Mouse (Mus musculus) urinary bladder, postnatal 14 days (tissue): ENCODE measurements at regions not wholly inside any gene's neighbourhood (a gene's known extent, or its start where the extent isn't known, plus 50 kb on each side); places are given as distances from the start of the nearest gene placed in this dataset.

Experiments
- DNase-seq: peaks from one replicate; pipeline ENCODE4 v3.0.0; 2021; ENCODE audit warnings: low spot score

DNA sequence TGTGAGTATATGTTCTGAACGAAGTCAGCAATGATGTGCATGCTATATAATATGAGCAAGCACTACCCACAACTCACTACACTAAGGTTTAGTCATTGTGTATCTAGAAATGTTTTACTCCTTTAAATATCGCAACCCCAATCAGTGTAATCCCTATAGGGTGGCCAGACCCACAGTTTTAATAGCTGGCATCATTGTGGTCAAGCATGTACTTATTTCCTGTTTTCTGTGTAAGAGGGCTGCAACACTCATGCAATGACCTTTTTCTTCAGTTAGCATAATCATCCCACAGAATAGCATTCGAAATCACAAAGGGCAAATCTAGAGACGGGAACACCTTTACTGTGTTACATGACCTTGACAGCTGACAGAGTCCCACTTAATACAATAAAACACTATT is 333.3 kb downstream of the Insc start:
- no peak for DNase-seq

DNA sequence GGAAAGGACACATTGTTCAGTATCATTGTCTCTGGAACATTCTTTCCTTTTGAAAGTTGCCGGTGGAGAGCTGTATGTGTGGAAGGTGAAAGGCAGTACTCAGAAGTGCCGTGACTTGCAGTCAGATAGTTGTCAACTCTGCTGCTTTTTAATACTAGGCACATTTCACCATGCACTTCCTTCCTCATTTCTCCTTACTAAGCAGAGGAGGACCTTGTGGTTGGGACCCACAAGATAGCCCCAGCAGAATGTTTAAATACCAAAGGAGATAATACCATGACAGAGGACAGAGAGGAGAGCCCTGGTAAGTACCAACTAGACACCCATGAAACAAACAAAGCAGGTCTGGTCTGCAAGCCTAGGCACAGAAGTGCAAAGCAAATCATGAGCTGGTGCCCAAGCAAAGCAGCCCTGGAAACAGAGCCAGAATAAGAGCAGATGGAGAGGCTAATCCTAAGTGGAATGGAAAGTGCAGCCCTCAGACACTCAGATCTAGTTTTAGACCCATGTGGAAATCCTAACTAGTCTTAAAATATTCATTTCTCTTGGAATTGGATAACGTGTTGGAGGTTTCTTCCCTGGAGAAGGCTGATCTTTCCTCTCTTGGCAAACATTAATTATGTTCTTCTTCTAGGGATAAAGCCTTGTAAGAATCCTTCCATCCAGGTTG is 341.4 kb downstream of the Insc start:
- DNase-seq = no peak

DNA sequence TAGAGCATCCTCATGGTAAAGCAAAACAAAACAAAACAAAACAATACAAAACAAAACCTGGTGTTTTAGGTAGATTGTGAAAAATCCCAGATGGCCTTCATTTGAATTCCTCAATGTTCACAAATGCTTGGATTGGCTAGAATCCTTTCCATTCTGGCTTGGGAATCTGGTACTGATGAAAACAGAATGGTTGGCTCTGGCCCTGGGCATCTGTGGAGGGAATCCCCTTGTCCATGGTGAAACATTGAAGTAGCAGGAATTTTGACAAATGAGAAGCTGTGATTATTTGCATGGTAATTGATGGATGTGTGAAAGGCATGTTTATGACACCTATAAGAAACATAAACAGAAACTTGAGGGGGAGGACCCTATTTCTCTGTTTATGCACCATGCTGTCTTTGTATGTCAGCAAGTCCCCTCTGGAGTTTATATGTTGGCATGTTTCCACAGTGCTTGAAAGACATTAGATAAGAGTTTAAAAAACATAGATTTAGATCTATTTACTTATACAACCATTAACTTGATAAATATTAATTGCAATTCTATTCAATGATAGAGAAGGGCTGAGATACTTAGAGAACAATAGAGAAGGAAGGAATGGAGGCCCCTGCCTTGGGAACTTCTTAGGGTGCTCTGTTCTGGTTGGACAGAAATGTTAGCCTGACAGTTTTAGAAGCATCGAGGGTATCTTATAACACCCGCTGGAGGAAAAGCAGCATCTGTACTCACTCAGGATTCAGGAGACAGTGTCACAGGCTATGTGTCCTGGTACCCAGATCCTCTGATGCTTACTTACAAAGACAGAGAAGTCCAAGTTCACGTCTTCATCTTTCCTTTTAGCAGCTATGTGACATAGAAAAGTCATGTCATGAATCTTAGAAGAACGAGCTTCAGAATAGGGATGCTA is 343.3 kb downstream of the Insc start:
- DNase-seq = no peak

DNA sequence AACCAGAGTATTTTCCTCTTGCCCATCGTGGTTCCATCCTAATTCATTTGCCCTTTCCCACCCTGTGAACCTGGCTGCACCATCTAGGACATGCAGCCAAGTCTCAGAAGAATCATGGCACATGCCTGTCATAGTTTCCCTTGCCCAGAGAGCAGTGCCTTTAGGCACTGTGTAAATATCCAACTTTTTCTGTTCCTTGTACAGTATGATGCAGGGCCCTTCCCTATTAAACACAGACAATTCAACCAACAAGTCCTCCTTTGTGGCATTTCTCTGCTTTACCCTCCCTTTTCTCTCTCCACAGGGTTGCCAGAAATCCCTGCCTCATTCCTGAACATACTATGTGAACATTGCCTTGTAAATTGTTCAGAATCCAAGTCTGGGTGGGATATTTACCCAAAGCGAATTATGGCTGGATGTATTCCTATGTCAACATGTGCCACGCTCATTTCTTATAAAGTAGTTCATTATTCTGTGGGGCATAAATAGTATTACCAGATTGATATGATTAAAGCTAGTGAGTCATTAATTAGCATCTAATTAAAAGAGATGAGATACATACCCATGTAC is 349.1 kb downstream of the Insc start:
- no peak for DNase-seq

DNA sequence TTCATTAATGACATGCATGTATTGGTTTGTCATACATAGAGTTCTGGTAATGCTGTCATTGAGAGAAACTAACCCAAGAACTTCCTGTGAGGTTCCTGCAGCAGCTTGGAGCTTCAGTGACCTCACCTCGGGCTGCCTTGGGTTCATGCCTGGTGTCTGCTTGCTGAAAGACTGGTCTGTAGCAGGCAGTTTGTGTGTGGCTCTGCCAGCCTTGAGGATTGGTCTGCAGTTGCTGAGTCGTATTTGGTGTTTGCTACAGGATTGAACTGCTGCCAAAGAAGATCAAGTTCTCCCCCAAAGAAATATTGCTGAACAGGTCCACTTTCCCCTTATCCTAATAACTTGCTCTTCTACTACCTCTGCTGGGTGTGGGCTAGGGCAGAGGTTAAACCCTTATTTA is 362.5 kb downstream of the Insc start:
- no peak for DNase-seq

DNA sequence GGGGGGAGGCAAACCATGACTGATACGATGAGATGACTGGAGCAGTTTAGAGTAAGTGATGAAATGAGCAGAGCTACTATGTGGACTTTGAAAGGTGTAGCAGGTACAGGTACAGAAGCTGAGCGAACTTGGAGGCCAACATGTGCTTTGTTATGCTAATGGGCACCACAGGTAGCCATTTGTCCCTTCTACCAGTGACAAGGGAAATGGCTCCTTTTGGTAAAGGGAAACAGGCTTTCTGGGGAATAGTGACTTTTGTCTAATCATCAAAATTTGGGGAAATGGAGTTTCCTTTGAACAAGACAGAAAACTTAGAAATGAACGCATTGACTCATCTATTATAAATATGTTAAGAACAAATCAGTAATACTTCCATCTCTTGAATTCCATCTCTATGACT is 368.8 kb downstream of the Insc start:
- no peak for DNase-seq

DNA sequence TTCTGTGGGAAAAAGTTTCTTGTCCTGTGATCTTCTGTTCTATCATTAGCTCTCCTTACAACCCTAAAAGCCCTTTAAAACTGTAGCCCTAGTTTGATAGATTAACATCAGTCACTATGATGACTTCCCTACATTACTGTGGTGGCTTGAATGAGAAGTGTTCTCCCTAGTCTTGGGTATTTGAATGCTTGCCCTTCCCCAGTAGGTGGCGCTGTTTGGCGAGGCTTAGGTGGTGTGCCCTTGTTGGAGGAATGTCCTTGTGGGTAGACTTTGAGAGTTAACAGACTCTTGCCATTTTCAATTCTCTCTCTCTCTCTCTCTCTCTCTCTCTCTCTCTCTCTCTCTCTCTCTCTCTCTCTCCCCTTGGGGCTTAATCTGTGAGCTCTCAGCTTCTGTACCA is 379.8 kb downstream of the Insc start:
- DNase-seq = no peak

DNA sequence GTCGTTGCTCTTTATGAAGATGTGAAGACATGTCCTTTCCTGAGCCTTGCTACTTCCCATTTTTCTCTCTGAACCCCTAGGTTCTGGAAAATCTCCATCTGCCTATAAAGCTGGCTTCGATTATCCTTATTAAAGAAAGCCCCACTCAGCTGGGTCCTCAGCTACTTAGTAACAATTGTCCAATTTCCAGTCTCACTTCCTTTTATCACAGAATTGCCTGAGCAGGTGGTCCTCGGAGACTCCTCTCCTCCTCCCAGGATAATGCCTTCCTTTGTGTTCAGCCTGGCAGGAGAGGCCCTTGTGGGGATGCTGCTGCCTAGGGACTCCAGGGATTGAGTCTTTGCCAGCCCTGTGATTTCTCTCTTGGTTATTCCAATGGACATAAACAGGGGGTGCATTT is 385.5 kb downstream of the Insc start:
- DNase-seq = no peak

DNA sequence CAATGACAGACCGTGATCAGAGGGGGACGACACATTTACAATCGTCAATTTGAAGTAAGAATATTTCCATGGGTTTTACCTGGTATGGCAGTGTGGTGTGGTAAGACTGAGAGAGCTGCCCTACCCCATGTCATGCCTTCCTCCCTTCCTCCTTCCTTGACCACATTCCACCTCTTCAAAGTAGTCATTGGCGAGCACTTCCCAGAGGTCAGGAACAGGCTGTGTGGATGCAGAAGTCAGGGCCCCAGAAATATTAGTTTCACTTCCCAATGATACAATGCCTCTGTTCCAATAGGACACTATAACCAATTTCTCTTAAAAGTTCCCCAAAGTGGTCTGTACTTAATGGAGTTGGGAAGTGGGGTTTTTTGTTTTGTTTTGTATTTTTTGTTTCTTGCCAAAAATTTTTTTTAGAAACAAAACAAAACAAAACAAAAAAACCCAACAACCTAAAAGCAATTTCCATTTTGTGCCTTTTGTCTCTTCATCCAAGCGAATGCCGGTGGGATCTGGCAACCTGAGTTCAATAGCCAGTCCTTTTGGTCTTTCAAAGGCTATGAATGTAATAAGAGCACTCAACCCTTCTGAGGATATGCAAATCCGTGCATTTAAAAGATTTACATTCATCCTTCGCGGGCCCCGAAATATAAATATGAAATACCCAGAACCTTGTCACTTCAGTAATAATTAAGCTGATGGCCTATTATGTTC is 387.9 kb downstream of the Insc start:
- DNase-seq = no peak

DNA sequence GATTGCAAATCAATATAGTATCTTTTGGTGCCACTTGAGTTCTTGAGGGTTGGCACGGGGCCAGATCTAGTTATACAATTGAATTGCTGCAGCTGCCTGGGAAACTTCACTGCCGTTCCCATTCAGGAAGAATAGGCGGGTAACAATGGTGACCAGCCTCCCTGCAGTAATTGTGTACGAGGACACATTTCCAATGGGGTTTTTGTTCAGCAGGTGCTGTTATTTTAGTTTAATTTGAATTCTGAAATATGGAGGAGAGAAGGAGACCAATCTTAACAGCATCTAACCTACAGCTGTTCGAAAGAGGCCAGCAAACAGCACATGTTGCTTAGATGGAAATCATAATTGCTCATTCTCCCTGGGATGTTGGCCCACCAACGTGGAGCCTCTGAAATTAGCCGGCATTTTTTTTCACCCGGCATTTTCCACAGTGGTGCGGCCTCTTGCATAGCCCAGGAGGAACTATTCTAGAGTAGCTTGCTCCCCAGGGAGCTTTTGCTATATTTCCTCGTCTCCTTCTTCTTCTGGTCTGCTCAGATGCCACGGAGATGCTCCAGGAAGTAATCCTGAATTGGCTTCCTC is 388.6 kb downstream of the Insc start:
- no peak for DNase-seq

DNA sequence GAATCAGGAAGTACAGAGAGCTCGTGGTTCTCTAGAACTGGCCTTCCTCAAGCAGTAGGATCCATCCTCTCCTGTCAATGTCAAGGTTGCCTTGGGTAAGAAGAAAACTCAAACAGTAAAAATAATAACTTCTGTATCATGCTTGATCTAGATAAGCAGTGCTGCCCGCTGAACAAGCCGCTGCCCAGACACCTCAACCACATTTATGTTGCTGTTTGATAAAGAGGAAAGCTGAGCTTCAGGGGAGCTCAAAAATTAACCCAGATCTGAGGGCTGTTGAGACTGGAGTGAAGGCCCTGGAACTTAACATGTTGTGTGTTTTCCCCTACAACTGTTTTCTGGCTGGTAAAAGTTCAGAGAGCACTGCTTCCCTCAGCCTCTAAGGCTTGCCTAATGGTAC is 389.1 kb downstream of the Insc start:
- DNase-seq = no peak

DNA sequence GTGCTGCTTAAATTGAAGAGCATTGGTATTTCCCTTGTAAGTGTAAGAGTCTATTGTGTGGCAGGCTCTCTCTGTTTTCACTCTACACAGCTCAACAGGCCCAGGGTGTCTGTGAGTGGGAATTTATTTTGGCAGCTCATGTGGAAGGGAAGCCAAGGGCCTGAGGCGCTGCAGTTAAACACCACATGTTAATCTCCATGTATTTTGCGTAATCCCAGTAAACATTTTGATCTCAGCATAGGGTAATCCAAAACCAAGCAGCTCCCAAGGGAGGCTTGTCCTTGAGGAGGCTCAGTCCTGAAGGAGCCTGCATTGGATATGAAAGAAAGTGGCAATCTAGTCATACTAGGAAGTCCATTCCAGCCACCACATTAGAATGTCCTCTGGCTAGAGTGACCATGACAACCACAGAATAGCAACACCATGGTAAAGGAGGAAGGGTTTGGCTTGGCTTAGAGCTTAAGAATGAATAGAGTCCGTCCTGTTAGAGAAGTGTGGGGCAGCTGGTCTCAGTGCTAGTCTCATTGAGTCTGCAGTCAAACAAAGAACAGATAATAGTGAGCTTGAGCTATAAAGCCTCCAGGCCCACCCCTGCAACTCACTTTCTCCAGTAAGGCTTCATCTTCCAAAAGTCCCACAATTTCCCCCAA is 391.6 kb downstream of the Insc start:
- no peak for DNase-seq

DNA sequence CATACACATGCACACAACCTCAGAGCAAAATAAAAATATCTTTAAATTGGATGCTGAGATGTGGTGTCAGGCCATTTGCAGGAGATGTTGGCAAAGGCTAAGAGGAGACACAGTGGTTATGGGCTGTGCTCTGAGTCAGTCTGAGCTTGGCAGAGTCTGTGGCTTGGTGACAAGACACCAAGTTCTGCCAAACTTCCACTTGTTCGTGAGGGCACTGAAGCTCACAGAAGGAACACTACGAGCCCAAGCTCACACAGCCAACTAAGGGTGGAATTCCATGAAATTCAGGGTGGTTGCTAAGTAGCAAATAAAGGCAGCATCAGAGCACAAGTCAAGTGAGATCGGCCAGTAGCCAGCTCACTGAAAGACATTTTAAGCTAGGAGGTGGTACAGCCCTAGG is 396.8 kb downstream of the Insc start:
- DNase-seq = no peak

DNA sequence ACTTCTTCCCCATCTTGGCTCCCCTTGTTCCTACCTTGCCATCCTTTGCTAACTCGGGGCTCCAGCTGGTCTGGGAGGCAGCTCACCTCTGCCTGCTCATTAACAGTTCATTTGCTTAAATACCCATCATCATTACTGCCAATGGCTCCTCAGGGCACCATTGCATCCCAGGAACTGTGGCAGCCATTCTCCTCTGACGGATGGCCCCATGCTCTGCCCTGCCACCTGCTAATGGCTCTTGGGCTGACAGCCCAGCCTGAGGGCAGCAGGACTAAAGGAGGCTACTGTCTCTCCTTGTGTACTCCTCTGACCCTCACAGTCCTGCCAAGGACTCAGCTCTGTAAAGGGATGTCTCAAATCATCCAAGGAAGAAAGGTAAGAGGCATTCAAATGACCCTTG is 398.7 kb downstream of the Insc start:
- DNase-seq = no peak

DNA sequence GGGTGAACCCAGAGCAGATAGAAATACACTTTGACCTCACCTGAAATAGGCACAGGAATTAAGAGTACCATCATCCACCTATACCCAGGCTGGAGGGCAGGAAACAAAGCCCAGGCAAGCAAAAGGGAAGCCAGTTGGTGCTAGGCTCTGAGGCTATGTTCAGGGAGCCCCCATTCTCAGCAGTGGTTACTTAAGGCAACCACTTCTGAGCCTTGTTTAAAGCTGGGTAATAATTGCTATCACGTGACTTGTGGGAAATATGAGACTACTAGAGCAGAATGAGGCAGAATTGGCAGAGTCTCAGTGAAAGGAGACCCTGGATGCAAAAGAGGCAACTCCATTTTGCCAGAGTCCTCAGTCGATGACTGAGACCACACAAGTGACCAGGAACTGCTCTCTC is 401.5 kb downstream of the Insc start:
- no peak for DNase-seq

DNA sequence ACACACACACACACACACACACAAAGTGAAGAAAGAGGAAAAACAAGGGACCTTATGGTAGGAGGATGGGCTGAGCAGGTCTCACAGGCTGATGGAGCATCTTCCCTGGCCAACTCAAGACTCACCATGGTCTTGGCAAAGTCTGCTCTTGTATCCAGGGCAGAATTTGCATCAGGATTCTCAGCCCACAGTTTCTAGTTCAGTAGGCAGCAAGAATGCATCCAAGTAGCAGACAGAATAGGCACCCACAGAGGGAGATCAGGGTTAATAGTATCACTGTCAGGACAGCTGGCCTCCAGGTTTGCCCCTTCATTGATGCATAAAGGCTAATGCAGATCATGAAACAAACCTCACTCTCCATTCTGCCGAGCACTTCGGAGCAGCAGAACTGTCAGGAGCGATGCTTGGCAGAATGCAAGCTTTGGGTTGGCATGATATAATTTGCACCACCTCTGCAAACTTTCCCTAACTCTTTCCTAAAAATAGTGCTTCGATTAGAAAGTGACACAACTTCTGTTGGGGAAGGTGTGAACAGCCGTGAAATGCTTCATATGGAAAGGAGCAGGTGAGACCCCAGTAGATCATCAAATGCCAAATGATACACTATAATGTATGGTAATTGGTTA is 404.0 kb downstream of the Insc start:
- DNase-seq = no peak

DNA sequence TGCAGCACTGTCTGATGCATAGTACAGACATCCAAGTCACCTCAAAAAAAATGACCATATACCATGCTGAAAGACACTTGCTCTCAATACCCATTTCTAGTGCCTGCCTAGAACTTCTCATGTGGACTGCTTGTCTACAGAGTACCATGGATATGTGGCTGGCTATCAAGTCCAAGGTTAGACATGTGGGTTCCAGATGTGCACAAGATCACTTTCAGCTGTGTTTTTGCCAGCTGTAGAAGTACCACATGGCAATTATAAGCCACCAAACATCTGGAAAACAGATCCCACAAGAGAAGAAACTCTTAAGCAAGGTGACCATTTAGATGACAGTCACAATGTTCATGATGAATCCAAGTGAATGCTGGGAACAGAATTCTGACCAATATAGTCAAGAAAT is 409.8 kb downstream of the Insc start:
- no peak for DNase-seq

DNA sequence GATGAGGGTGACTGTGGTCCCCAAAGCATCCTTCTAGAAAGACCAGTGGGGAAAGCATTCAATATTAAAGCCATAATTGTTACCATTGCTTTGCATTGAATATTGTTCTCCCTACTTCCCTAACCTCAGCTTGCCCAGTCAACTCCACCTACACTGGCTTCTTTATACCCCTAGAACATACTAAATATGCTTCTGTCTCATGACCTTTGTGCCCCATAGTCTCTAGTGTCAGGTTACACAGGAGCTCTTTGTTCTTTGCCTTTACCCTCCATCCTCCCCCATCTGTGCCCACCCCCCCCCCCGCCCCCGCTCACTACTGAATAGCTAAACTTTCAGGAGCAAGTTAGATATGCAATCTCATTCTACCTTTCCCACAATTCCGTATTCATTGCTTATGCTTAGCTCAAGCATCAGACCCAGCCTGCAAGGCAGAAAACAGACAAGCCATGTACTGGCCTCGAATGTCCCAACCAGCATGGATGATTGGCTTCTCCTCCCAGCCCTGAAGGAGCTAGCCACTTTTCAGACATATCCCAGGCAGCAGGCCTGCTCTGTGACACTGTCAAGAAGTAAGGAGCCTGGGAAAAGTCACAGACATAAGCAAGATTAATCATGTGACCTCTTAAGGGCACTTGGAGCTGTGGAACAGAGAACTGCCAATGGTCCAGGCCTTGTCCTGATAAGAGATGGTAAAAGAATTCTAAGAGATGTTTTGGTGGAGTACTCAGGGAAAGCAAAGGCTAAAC is 410.4 kb downstream of the Insc start:
- DNase-seq = no peak

DNA sequence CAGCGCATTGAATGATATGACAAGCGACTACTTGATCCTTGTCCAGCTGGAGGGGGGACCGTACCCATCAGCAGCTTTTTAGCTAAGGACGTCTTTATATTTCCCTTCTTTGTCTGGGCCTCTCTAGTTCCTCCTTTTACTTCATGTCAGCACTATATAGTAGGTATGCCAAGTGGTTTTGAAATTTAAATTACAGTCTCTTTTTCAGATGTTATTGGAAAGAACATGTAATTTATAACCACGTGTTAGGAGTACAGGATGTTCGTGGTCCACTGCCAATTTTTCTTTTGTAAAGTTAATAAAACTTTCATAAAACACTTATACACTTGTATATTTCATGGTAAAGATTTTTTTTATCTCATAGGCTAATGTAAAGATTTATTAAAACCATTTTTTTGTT is 426.5 kb downstream of the Insc start:
- DNase-seq = no peak

DNA sequence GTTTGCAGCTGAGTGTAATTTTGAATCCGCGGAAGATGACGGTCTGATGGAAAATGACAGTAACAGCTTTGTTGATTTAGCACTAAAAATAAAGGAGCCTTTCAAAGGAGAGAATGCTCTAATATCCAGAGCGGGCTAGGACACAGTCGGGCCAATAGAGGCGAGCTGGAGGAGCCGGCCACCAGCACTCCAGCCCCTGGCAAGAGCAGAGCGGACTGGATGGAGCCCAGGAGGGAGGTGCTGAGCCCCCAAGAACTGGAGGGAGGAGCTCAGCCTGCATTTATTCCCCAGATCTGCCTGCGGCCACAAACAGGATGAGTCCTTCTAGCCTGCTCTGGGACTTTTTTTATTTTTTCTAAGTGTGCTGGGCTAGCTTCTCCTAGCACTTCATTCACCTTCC is 426.9 kb downstream of the Insc start:
- peak; percentile 53 for DNase-seq

DNA sequence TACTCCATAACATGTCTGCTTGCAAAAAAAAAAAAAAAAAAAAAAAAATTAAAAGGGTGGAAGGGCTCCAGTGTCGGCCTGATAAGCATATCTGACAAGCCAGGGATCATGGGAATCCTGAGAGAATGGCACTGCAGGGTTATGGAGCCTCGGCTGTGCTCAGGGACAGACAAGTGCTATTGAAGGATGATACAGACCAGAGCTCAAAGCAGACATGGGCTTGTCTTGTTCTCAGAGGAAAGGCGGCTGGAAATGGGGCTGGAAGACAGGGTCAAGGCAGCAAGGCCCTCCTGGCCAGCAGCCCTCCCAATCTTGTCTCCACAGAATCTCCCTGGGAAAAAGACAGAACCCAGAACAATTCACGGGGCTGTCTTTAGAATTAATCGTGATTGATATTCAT is 449.0 kb downstream of the Insc start:
- DNase-seq = no peak
